In the genomic region with DNA sequence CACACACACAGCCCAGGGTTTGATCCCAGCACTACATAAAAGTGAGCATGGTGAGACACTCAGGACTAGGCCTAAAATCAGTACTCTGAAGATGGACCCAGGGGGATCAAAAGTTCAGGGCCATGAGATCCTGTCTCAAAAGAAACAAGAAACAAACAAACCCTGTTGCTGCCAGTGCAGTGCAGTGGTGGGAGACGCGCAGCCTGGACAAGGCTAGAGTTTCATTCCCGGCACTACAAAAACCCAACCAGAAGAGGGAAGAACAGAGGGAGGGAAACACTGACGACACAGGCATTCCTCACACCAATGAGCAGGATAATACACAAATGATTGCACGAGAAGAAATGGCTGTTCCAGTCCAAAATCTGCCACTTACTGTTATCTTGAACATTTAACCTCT, we compare ENCODE assay signal across 29 mouse cellular contexts. TPM values are rescaled to one million over a fixed set of nuclear protein-coding genes. Genes with fewer than 3 reads are reported as not detected.
DNase-seq lines count a peak whose midpoint lies in the region; ATAC-seq and TF ChIP-seq lines count a peak whose summit lies in the region.
"Had no signal": no experiment of that assay in that cellular context is flagged by ENCODE, and none has a peak within 500 bp of the region (broad histone marks: within the 10 kb centered on the region; RNA-seq: fewer than 3 reads in every experiment).

No protein-coding gene starts in this region.

- no peak for TF ChIP-seq CTCF in kidney, postnatal 0 days (IDR thresholded peaks at IDR 0.05; ENCODE audit: low read depth)
- no peak for TF ChIP-seq CTCF in midbrain, postnatal 0 days (IDR thresholded peaks at IDR 0.05)

- DNase-seq in heart, embryonic 10.5 days (ENCODE audit: low spot score) = peak; percentile 61
- DNase-seq in heart, adult 9 months (ENCODE audit: low spot score in 2 of 2) = no peak
- DNase-seq in kidney, postnatal 0 days (ENCODE audit: low spot score) = peak; percentile 63
- DNase-seq in kidney, adult 11 months = no peak
- no peak for DNase-seq in midbrain, postnatal 0 days (ENCODE audit: low spot score)
- DNase-seq: adrenal gland, adult 2 months; adrenal gland, postnatal 14 days; B cell, adult 2 months; cerebellum, adult 11 months; cerebellum, adult 2 months; cerebellum, adult 9-11 months; cerebellum, postnatal 25 days; forebrain, postnatal 0 days; gastrocnemius, adult 2 months; gastrocnemius, postnatal 14 days; heart, adult 2 months; heart, postnatal 10 days; heart, postnatal 36 days had no signal

- no peaks in the 10 kb centered on the region for H3K27me3 ChIP-seq in heart, embryonic 10.5 days (ENCODE audit: insufficient read depth, poor library complexity, severe bottlenecking)
- H3K27me3 ChIP-seq in kidney, postnatal 0 days (ENCODE audit: insufficient read depth, low read length) = no peaks in the 10 kb centered on the region
- no peaks in the 10 kb centered on the region for H3K27me3 ChIP-seq in midbrain, embryonic 13.5 days
- H3K27me3 ChIP-seq in midbrain, postnatal 0 days (ENCODE audit: insufficient read depth, low read length) = no peaks in the 10 kb centered on the region
- H3K27me3 ChIP-seq: CH12.LX; embryonic facial prominence, embryonic 12.5 days; embryonic facial prominence, embryonic 15.5 days; heart, embryonic 12.5 days; heart, embryonic 15.5 days; hindbrain, embryonic 13.5 days had no signal

- WGBS in heart, embryonic 10.5 days = 78% methylated on average over 5 of the region's 5 CpGs
- 59% methylated on average over 5 of the region's 5 CpGs for WGBS in kidney, postnatal 0 days
- WGBS in midbrain, embryonic 13.5 days = 92% methylated on average over 5 of the region's 5 CpGs
- 79% methylated on average over 5 of the region's 5 CpGs for WGBS in midbrain, postnatal 0 days

- no peak overlapping the region for H3K4me2 ChIP-seq in kidney, postnatal 0 days (ENCODE audit: low read length)
- no peak overlapping the region for H3K4me2 ChIP-seq in midbrain, embryonic 13.5 days (replicated peaks)
- H3K4me2 ChIP-seq in midbrain, postnatal 0 days (ENCODE audit: low read depth, low read length, poor library complexity, severe bottlenecking) = no peak overlapping the region
- H3K4me2 ChIP-seq: embryonic facial prominence, embryonic 12.5 days; embryonic facial prominence, embryonic 15.5 days; heart, embryonic 12.5 days; heart, embryonic 15.5 days; hindbrain, embryonic 13.5 days had no signal

- 0 out of 2 replicates have a peak, but pooled peaks have one; percentile 46 for ATAC-seq in kidney, postnatal 0 days (replicated peaks; ENCODE audit: low FRiP score, low read depth)
- no peak for ATAC-seq in midbrain, embryonic 13.5 days
- no peak for ATAC-seq in midbrain, postnatal 0 days (ENCODE audit: low FRiP score)
- ATAC-seq: forebrain, embryonic 14.5 days; forebrain, postnatal 0 days; hindbrain, embryonic 16.5 days had no signal

- no peak overlapping the region for H3K4me3 ChIP-seq in heart, embryonic 10.5 days
- H3K4me3 ChIP-seq in kidney, postnatal 0 days (replicated peaks; ENCODE audit: low read depth, low read length) = no peak overlapping the region
- no peak overlapping the region for H3K4me3 ChIP-seq in midbrain, embryonic 13.5 days (replicated peaks)
- no peak overlapping the region for H3K4me3 ChIP-seq in midbrain, postnatal 0 days (ENCODE audit: low read depth, low read length)
- H3K4me3 ChIP-seq: embryonic facial prominence, embryonic 12.5 days; embryonic facial prominence, embryonic 15.5 days; gastrocnemius, adult 2 months; heart, adult 2 months; heart, embryonic 12.5 days; heart, embryonic 15.5 days; hindbrain, embryonic 10.5 days; hindbrain, embryonic 13.5 days had no signal

- H3K27ac ChIP-seq in heart, embryonic 10.5 days = no peak overlapping the region
- H3K27ac ChIP-seq in kidney, postnatal 0 days = no peak overlapping the region
- H3K27ac ChIP-seq in midbrain, embryonic 13.5 days = peak overlapping the region; percentile 25; the same call in 1 of the 2 replicates
- H3K27ac ChIP-seq in midbrain, postnatal 0 days (ENCODE audit: low read depth, low read length) = no peak overlapping the region
- H3K27ac ChIP-seq: embryonic facial prominence, embryonic 12.5 days; embryonic facial prominence, embryonic 15.5 days; gastrocnemius, adult 2 months; heart, adult 2 months; heart, embryonic 15.5 days; hindbrain, embryonic 10.5 days; hindbrain, embryonic 13.5 days had no signal

- H3K4me1 ChIP-seq in heart, embryonic 10.5 days = no peaks in the 10 kb centered on the region
- H3K4me1 ChIP-seq in kidney, postnatal 0 days (replicated peaks; ENCODE audit: insufficient read depth, low read length) = no peaks in the 10 kb centered on the region
- H3K4me1 ChIP-seq in midbrain, embryonic 13.5 days (replicated peaks) = no peaks in the 10 kb centered on the region
- H3K4me1 ChIP-seq in midbrain, postnatal 0 days (ENCODE audit: insufficient read depth, low read length) = no peaks in the 10 kb centered on the region
- H3K4me1 ChIP-seq: embryonic facial prominence, embryonic 12.5 days; embryonic facial prominence, embryonic 15.5 days; heart, embryonic 12.5 days; heart, embryonic 15.5 days; hindbrain, embryonic 10.5 days; hindbrain, embryonic 13.5 days had no signal

- H3K9ac ChIP-seq in kidney, postnatal 0 days (ENCODE audit: low read depth, low read length) = no peak overlapping the region
- H3K9ac ChIP-seq in midbrain, embryonic 13.5 days (replicated peaks) = no peak overlapping the region
- no peak overlapping the region for H3K9ac ChIP-seq in midbrain, postnatal 0 days (replicated peaks; ENCODE audit: low read length, poor library complexity, severe bottlenecking)
- H3K9ac ChIP-seq: embryonic facial prominence, embryonic 12.5 days; embryonic facial prominence, embryonic 15.5 days; forebrain, postnatal 0 days; heart, embryonic 12.5 days; heart, embryonic 15.5 days; hindbrain, embryonic 13.5 days had no signal

- no peaks in the 10 kb centered on the region for H3K9me3 ChIP-seq in heart, embryonic 10.5 days
- no peaks in the 10 kb centered on the region for H3K9me3 ChIP-seq in kidney, postnatal 0 days (replicated peaks; ENCODE audit: low read length)
- H3K9me3 ChIP-seq in midbrain, embryonic 13.5 days = no peaks in the 10 kb centered on the region
- no peaks in the 10 kb centered on the region for H3K9me3 ChIP-seq in midbrain, postnatal 0 days (ENCODE audit: low read length)
- H3K9me3 ChIP-seq: embryonic facial prominence, embryonic 12.5 days; embryonic facial prominence, embryonic 15.5 days; G1E; heart, embryonic 12.5 days; heart, embryonic 15.5 days; hindbrain, embryonic 10.5 days; hindbrain, embryonic 13.5 days had no signal

- peaks cover 84% of the 10 kb centered on the region for H3K36me3 ChIP-seq in heart, embryonic 10.5 days
- H3K36me3 ChIP-seq in kidney, postnatal 0 days (ENCODE audit: insufficient read depth, low read length) = peaks cover 34% of the 10 kb centered on the region
- peaks cover 73% of the 10 kb centered on the region for H3K36me3 ChIP-seq in midbrain, embryonic 13.5 days
- H3K36me3 ChIP-seq in midbrain, postnatal 0 days (ENCODE audit: insufficient read depth, low read length) = peaks cover 20% of the 10 kb centered on the region

RNA-seq across cellular contexts. Expression of a gene that starts 18.4 kb away (rescaled TPM):
- polyA plus RNA-seq in heart, embryonic 10.5 days (2016; fragmentation: Nextera tagmentation; extraction: Ambion mirVana) = 12.2 and 12.9 TPM in 2 replicates
- polyA plus RNA-seq in kidney, postnatal 0 days (2015; fragmentation: Nextera tagmentation; extraction: Ambion mirVana) = 6.2 and 6.5 TPM in 2 replicates
- polyA plus RNA-seq in midbrain, embryonic 13.5 days (2015; fragmentation: Nextera tagmentation; extraction: Ambion mirVana) = 9.7 and 12.2 TPM in 2 replicates
- 11.0 and 15.0 TPM in 2 replicates for total RNA-seq in midbrain, postnatal 0 days (2014; rRNA removed)
- polyA plus RNA-seq in midbrain, postnatal 0 days (2015; fragmentation: Nextera tagmentation; extraction: Ambion mirVana) = 5.1 and 7.3 TPM in 2 replicates

Comparison
In these comparisons a context has a peak if more than half of its experiments do, and no peak if none do; other contexts are left out.
1. DNase-seq: peak in heart, embryonic 10.5 days (single experiment) and kidney, postnatal 0 days (single experiment); none in heart, adult 9 months (0 of 2), kidney, adult 11 months (single experiment) and midbrain, postnatal 0 days (single experiment).